Mouse (Mus musculus) C2C12 (cell line): Measurements from ENCODE around the gene Gramd1b. TPM values are rescaled to one million over a fixed set of nuclear protein-coding genes. Genes with fewer than 3 reads are reported as not detected.

Experiments used
- H3K27me3 ChIP-seq: one replicate; pipeline ENCODE4 v1.6.1; 2011; ENCODE audit not compliant: control insufficient read depth, insufficient read depth, insufficient read length
- H3K36me3 ChIP-seq: one replicate; pipeline ENCODE4 v1.6.1; 2011; ENCODE audit not compliant: control insufficient read depth, insufficient read depth
- H3K4me3 ChIP-seq: one replicate; pipeline ENCODE4 v1.5.1; 2011; ENCODE audit warnings: mild to moderate bottlenecking, control low read depth; ENCODE audit not compliant: poor library complexity, insufficient read depth, severe bottlenecking
- H3K79me2 ChIP-seq: one replicate; pipeline ENCODE4 v1.6.1; 2011; ENCODE audit not compliant: control insufficient read depth, insufficient read depth
- H3K79me3 ChIP-seq: one replicate; pipeline ENCODE4 v1.6.1; 2011; ENCODE audit warnings: low read depth, control low read depth
- H3ac ChIP-seq: one replicate; pipeline ENCODE3; 2011; ENCODE audit warnings: low read depth; ENCODE audit not compliant: control insufficient read depth, insufficient read length
- CEBPB ChIP-seq: IDR thresholded peaks from one replicate; pipeline ENCODE4 v1.6.1; 2011; ENCODE audit warnings: low read depth, mild to moderate bottlenecking, control low read depth, moderate library complexity
- CTCF ChIP-seq: IDR thresholded peaks from one replicate; pipeline ENCODE4 v1.5.1; 2011; ENCODE audit not compliant: control insufficient read depth, insufficient read depth, insufficient read length
- FOSL1 ChIP-seq: IDR thresholded peaks from one replicate; pipeline ENCODE4 v1.8.0; 2011; ENCODE audit warnings: mild to moderate bottlenecking, low read length; ENCODE audit not compliant: poor library complexity, insufficient read depth, severe bottlenecking
- MAX ChIP-seq: IDR thresholded peaks from one replicate; pipeline ENCODE4 v1.6.1; 2011; ENCODE audit warnings: mild to moderate bottlenecking, control low read depth
- MYOD1 ChIP-seq: IDR thresholded peaks from one replicate; pipeline ENCODE4 v1.6.1; 2011; ENCODE audit warnings: low read depth; ENCODE audit not compliant: control insufficient read depth, insufficient read length
- MYOG ChIP-seq: IDR thresholded peaks from one replicate; pipeline ENCODE4 v1.6.1; 2011; ENCODE audit not compliant: control insufficient read depth, insufficient read length; ENCODE audit errors: extremely low read depth
- USF1 ChIP-seq: IDR thresholded peaks from one replicate; pipeline ENCODE4 v1.6.1; 2011; ENCODE audit warnings: low read depth, mild to moderate bottlenecking, control low read depth, moderate library complexity
- polyA plus RNA-seq: library from polyadenylated mRNA; unstranded; fragments of >200 nt; fragmentation: generic; extraction: Trizol; gene quantifications from one replicate; pipeline ENCODE4 v1.2.1, GENCODE M21; 2012; ENCODE audit warnings: missing spikeins

The Gramd1b gene
- polyA plus RNA-seq, 1 experiment = 3.7 TPM

DNA sequence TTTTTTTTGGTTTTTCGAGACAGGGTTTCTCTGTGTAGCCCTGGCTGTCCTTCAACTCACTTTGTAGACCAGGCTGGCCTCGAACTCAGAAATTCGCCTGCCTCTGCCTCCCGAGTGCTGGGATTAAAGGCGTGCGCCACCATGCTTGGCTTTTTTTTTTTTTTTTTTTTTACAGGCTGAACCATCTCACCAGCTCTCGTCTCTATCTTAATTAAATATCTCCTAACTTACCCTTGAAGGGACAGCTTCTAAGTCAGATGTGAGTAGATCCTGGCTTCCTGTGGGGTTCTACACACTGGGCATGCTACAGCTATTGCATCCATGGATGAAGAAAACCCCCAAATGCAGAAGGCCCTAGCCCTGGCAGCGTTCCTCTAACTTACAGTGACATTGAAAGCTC is 164.4 kb downstream of the Gramd1b start:
- Histone ChIP-seq H3ac (no peak overlapping the region), H3K79me3 (no peaks in the 10 kb centered on the region), H3K79me2 (no peaks in the 10 kb centered on the region), H3K27me3 (no peaks in the 10 kb centered on the region), H3K36me3 (no peaks in the 10 kb centered on the region), H3K4me3 (no peak overlapping the region)
- TF ChIP-seq MYOD1 = no peak
- no peak for TF ChIP-seq CTCF
- TF ChIP-seq MAX = no peak
- TF ChIP-seq MYOG = no peak
- TF ChIP-seq CEBPB = no peak
- no peak for TF ChIP-seq USF1
- no peak for TF ChIP-seq FOSL1

DNA sequence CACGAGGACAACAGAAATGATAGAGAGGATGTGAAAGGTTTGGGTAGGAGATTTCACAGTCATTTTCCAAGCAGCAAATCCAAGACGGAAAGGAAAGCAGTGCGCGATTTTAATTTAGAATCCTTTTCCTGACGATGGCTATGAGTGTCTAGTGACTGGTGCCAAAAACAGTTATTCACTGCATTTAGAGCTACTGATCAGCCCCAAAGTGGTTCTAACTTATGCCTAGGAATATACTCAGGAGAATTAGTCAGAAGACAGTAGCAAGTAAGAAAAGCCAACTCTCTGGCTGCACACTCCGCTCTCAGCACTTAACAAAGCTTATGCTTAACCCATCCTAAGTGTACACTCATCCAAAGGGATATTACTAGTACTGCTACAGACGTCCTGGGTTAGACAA is 166.9 kb downstream of the Gramd1b start:
- no peak overlapping the region for H3ac ChIP-seq
- no peaks in the 10 kb centered on the region for H3K79me2 ChIP-seq
- H3K4me3 ChIP-seq = no peak overlapping the region
- H3K79me3 ChIP-seq = no peaks in the 10 kb centered on the region
- TF ChIP-seq CTCF = no peak
- TF ChIP-seq USF1 = no peak
- no peak for TF ChIP-seq MYOG
- no peak for TF ChIP-seq MAX
- no peak for TF ChIP-seq FOSL1
- no peak for TF ChIP-seq CEBPB
- H3K36me3 ChIP-seq = no peaks in the 10 kb centered on the region
- no peaks in the 10 kb centered on the region for H3K27me3 ChIP-seq

GRCm38 (mm10) chr9:40361970-40362369 is 169.2 kb downstream of the Gramd1b start:
- Histone ChIP-seq H3K27me3 (no peaks in the 10 kb centered on the region), H3K4me3 (no peak overlapping the region), H3ac (no peak overlapping the region), H3K79me3 (no peaks in the 10 kb centered on the region), H3K79me2 (no peaks in the 10 kb centered on the region), H3K36me3 (no peaks in the 10 kb centered on the region)
- TF ChIP-seq USF1 (no peak), MYOD1 (no peak), CEBPB (no peak), MAX (no peak), FOSL1 (no peak), CTCF (no peak), MYOG (no peak)

GRCm38 (mm10) chr9:40358408-40358896 is 172.7 kb downstream of the Gramd1b start:
- Histone ChIP-seq H3ac (no peak overlapping the region), H3K4me3 (no peak overlapping the region), H3K36me3 (no peaks in the 10 kb centered on the region), H3K27me3 (no peaks in the 10 kb centered on the region), H3K79me2 (no peaks in the 10 kb centered on the region), H3K79me3 (no peaks in the 10 kb centered on the region)
- TF ChIP-seq MYOD1 = no peak
- no peak for TF ChIP-seq USF1
- no peak for TF ChIP-seq CEBPB
- TF ChIP-seq CTCF = no peak
- no peak for TF ChIP-seq FOSL1
- TF ChIP-seq MYOG = no peak
- TF ChIP-seq MAX = no peak

- H3K27me3 ChIP-seq = no peaks in the 10 kb centered on the region
- H3K4me3 ChIP-seq = no peak overlapping the region
- H3K79me3 ChIP-seq = no peaks in the 10 kb centered on the region
- H3ac ChIP-seq = no peak overlapping the region
- H3K79me2 ChIP-seq = no peaks in the 10 kb centered on the region
- H3K36me3 ChIP-seq = no peaks in the 10 kb centered on the region
- TF ChIP-seq MYOD1 = no peak
- no peak for TF ChIP-seq USF1
- no peak for TF ChIP-seq CTCF
- no peak for TF ChIP-seq MAX
- TF ChIP-seq CEBPB = no peak
- TF ChIP-seq MYOG = no peak
- no peak for TF ChIP-seq FOSL1
Observed at GRCm38 (mm10) chr9:40356768-40357446, 174.3 kb downstream of the Gramd1b start.

DNA sequence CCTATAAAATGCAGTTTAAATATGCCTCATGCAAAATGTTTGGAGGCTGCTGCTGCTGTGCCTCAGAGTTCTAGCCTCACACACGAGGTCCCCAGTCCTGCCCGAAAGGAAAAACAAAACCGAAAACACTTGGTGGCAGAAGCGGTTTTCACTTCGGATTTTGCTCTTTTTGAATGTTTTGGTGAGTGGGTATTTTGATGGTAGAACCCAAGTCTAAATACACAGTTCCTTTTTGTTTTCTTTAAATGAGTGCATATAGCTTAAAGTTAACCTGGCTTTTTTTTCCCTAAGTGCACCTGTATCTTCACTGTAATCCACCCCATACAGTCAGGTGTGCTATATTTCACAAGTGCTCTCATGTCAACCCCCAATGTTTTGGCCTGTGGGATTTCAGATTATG is 174.8 kb downstream of the Gramd1b start:
- H3K79me2 ChIP-seq = no peaks in the 10 kb centered on the region
- no peaks in the 10 kb centered on the region for H3K79me3 ChIP-seq
- no peaks in the 10 kb centered on the region for H3K27me3 ChIP-seq
- H3ac ChIP-seq = no peak overlapping the region
- H3K36me3 ChIP-seq = no peaks in the 10 kb centered on the region
- no peak for TF ChIP-seq USF1
- TF ChIP-seq FOSL1 = no peak
- TF ChIP-seq MAX = no peak
- TF ChIP-seq CTCF = no peak
- H3K4me3 ChIP-seq = no peak overlapping the region

GRCm38 (mm10) chr9:40355406-40355805 is 175.8 kb downstream of the Gramd1b start:
- Histone ChIP-seq H3K4me3 (no peak overlapping the region), H3K27me3 (no peaks in the 10 kb centered on the region), H3ac (no peak overlapping the region), H3K79me3 (no peaks in the 10 kb centered on the region), H3K79me2 (no peaks in the 10 kb centered on the region), H3K36me3 (no peaks in the 10 kb centered on the region)
- TF ChIP-seq FOSL1 (no peak), CTCF (no peak), MAX (no peak), USF1 (no peak), CEBPB (no peak), MYOD1 (no peak), MYOG (no peak)
